Mouse (Mus musculus): ENCODE data around the gene Stoml1. TPM values are rescaled to one million over a fixed set of nuclear protein-coding genes. Genes with fewer than 3 reads are reported as not detected.
A peak's percentile ranks its signal among the peaks of the same experiment; 100 is the strongest.

The Stoml1 gene
- polyA plus RNA-seq, 1 experiment from 2014 or later, result 30.1 TPM

- no peak overlapping the region for H3K9ac ChIP-seq
- no peak for ATAC-seq (ENCODE audit: borderline replicate concordance, extremely low read depth, low FRiP score, low TSS enrichment)
- H3K36me3 ChIP-seq, result no peaks in the 10 kb centered on the region
- no peak overlapping the region for H3K4me3 ChIP-seq
- H3K27me3 ChIP-seq, result no peaks in the 10 kb centered on the region
- H3K4me1 ChIP-seq, result peaks cover 28% of the 10 kb centered on the region
- no peak overlapping the region for H3K4me2 ChIP-seq
- no peaks in the 10 kb centered on the region for H3K9me3 ChIP-seq
- no peak overlapping the region for H3K27ac ChIP-seq
- 58% methylated on average over 5 of the region's 5 CpGs for WGBS
Observed at GRCm38 (mm10) chr9:58276346-58276745, 23.4 kb downstream of the Stoml1 start.

- Histone ChIP-seq H3K27me3 (no peaks in the 10 kb centered on the region), H3K9ac (no peak overlapping the region), H3K9me3 (no peaks in the 10 kb centered on the region), H3K4me1 (peaks cover 29% of the 10 kb centered on the region), H3K27ac (no peak overlapping the region), H3K4me2 (no peak overlapping the region), H3K4me3 (no peak overlapping the region), H3K36me3 (no peaks in the 10 kb centered on the region)
- WGBS, result 96% methylated on average over 4 of the region's 4 CpGs
- ATAC-seq (ENCODE audit: borderline replicate concordance, extremely low read depth, low FRiP score, low TSS enrichment), result no peak
Observed at GRCm38 (mm10) chr9:58278313-58278712, 25.3 kb downstream of the Stoml1 start.

GRCm38 (mm10) chr9:58278821-58279723 is 26.1 kb downstream of the Stoml1 start:
- Histone ChIP-seq H3K27me3 (no peaks in the 10 kb centered on the region), H3K4me3 (no peak overlapping the region), H3K36me3 (no peaks in the 10 kb centered on the region), H3K9me3 (no peaks in the 10 kb centered on the region), H3K9ac (no peak overlapping the region), H3K4me1 (peaks cover 34% of the 10 kb centered on the region), H3K4me2 (no peak overlapping the region), H3K27ac (0 out of 2 replicates have a peak overlapping the region, but pooled peaks have one; percentile 8)
- ATAC-seq (ENCODE audit: borderline replicate concordance, extremely low read depth, low FRiP score, low TSS enrichment), result no peak
- 62% methylated on average over 4 of the region's 4 CpGs for WGBS

GRCm38 (mm10) chr9:58279780-58280179 is 26.8 kb downstream of the Stoml1 start:
- peaks cover 28% of the 10 kb centered on the region for H3K4me1 ChIP-seq
- no peak for ATAC-seq (ENCODE audit: borderline replicate concordance, extremely low read depth, low FRiP score, low TSS enrichment)
- H3K9ac ChIP-seq, result no peak overlapping the region
- WGBS, result 46% methylated on average over 5 of the region's 5 CpGs
- H3K27ac ChIP-seq, result 0 out of 2 replicates have a peak overlapping the region, but pooled peaks have one; percentile 8
- H3K4me3 ChIP-seq, result no peak overlapping the region
- H3K4me2 ChIP-seq, result no peak overlapping the region
- H3K36me3 ChIP-seq, result no peaks in the 10 kb centered on the region
- H3K9me3 ChIP-seq, result no peaks in the 10 kb centered on the region
- no peaks in the 10 kb centered on the region for H3K27me3 ChIP-seq

- no peak overlapping the region for H3K4me2 ChIP-seq
- ATAC-seq (ENCODE audit: borderline replicate concordance, extremely low read depth, low FRiP score, low TSS enrichment), result peak; percentile 55; the same call in 1 of the 2 replicates
- no peaks in the 10 kb centered on the region for H3K36me3 ChIP-seq
- no peaks in the 10 kb centered on the region for H3K9me3 ChIP-seq
- no peak overlapping the region for H3K27ac ChIP-seq
- H3K9ac ChIP-seq, result no peak overlapping the region
- no peak overlapping the region for H3K4me3 ChIP-seq
- H3K4me1 ChIP-seq, result peaks cover 21% of the 10 kb centered on the region
- WGBS, result 37% methylated on average over 9 of the region's 9 CpGs
- no peaks in the 10 kb centered on the region for H3K27me3 ChIP-seq
Observed at GRCm38 (mm10) chr9:58280259-58281109, 27.5 kb downstream of the Stoml1 start.

- Histone ChIP-seq H3K36me3 (no peaks in the 10 kb centered on the region), H3K9ac (no peak overlapping the region), H3K4me1 (peaks cover 16% of the 10 kb centered on the region), H3K27ac (no peak overlapping the region), H3K9me3 (no peaks in the 10 kb centered on the region), H3K4me3 (no peak overlapping the region), H3K4me2 (no peak overlapping the region), H3K27me3 (no peaks in the 10 kb centered on the region)
- 54% methylated on average over 3 of the region's 3 CpGs for WGBS
- no peak for ATAC-seq (ENCODE audit: borderline replicate concordance, extremely low read depth, low FRiP score, low TSS enrichment)
Observed at GRCm38 (mm10) chr9:58281597-58281996, 28.6 kb downstream of the Stoml1 start.

GRCm38 (mm10) chr9:58283431-58283830 is 30.5 kb downstream of the Stoml1 start:
- Histone ChIP-seq H3K9ac (no peak overlapping the region), H3K4me2 (no peak overlapping the region), H3K36me3 (no peaks in the 10 kb centered on the region), H3K4me3 (no peak overlapping the region), H3K27ac (0 out of 2 replicates have a peak overlapping the region, but pooled peaks have one; percentile 15), H3K9me3 (no peaks in the 10 kb centered on the region), H3K27me3 (no peaks in the 10 kb centered on the region; the same call in 1 of the 2 replicates), H3K4me1 (peaks cover 16% of the 10 kb centered on the region)
- 27% methylated on average over 7 of the region's 7 CpGs for WGBS
- 0 out of 2 replicates have a peak, but pooled peaks have one; percentile 44 for ATAC-seq (ENCODE audit: borderline replicate concordance, extremely low read depth, low FRiP score, low TSS enrichment)

- 46% methylated on average over 1 of the region's 1 CpGs for WGBS
- ATAC-seq (ENCODE audit: borderline replicate concordance, extremely low read depth, low FRiP score, low TSS enrichment), result no peak
- H3K27me3 ChIP-seq, result no peaks in the 10 kb centered on the region; the same call in 1 of the 2 replicates
- no peaks in the 10 kb centered on the region for H3K4me1 ChIP-seq
- no peak overlapping the region for H3K27ac ChIP-seq
- H3K9me3 ChIP-seq, result no peaks in the 10 kb centered on the region
- 0 out of 2 replicates have a peak, but pooled peaks cover 4% of the 10 kb centered on the region for H3K36me3 ChIP-seq
- H3K4me3 ChIP-seq, result no peak overlapping the region
- no peak overlapping the region for H3K9ac ChIP-seq
- H3K4me2 ChIP-seq, result no peak overlapping the region
Observed at GRCm38 (mm10) chr9:58289090-58289489, 36.1 kb downstream of the Stoml1 start.

- Histone ChIP-seq H3K27me3 (no peaks in the 10 kb centered on the region; the same call in 1 of the 2 replicates), H3K4me2 (no peak overlapping the region), H3K4me3 (no peak overlapping the region), H3K9ac (no peak overlapping the region), H3K27ac (no peak overlapping the region), H3K4me1 (no peaks in the 10 kb centered on the region), H3K36me3 (0 out of 2 replicates have a peak, but pooled peaks cover 4% of the 10 kb centered on the region), H3K9me3 (no peaks in the 10 kb centered on the region)
- 65% methylated on average over 2 of the region's 2 CpGs for WGBS
- no peak for ATAC-seq (ENCODE audit: borderline replicate concordance, extremely low read depth, low FRiP score, low TSS enrichment)
Observed at GRCm38 (mm10) chr9:58289901-58290300, 36.9 kb downstream of the Stoml1 start.

GRCm38 (mm10) chr9:58294527-58294926 is 41.6 kb downstream of the Stoml1 start:
- no peak overlapping the region for H3K4me3 ChIP-seq
- no peaks in the 10 kb centered on the region for H3K9me3 ChIP-seq
- ATAC-seq (ENCODE audit: borderline replicate concordance, extremely low read depth, low FRiP score, low TSS enrichment), result no peak
- H3K27me3 ChIP-seq, result no peaks in the 10 kb centered on the region
- no peak overlapping the region for H3K4me2 ChIP-seq
- H3K9ac ChIP-seq, result no peak overlapping the region
- no peak overlapping the region for H3K27ac ChIP-seq
- H3K36me3 ChIP-seq, result 0 out of 2 replicates have a peak, but pooled peaks cover 4% of the 10 kb centered on the region
- 55% methylated on average over 7 of the region's 7 CpGs for WGBS
- H3K4me1 ChIP-seq, result peaks cover 31% of the 10 kb centered on the region

GRCm38 (mm10) chr9:58295345-58295744 is 42.4 kb downstream of the Stoml1 start:
- 82% methylated on average over 3 of the region's 3 CpGs for WGBS
- peaks cover 36% of the 10 kb centered on the region for H3K4me1 ChIP-seq
- H3K36me3 ChIP-seq, result 0 out of 2 replicates have a peak, but pooled peaks cover 2% of the 10 kb centered on the region
- no peaks in the 10 kb centered on the region for H3K9me3 ChIP-seq
- H3K27ac ChIP-seq, result peak overlapping the region; percentile 80
- no peaks in the 10 kb centered on the region for H3K27me3 ChIP-seq
- no peak overlapping the region for H3K4me3 ChIP-seq
- no peak overlapping the region for H3K4me2 ChIP-seq
- ATAC-seq (ENCODE audit: borderline replicate concordance, extremely low read depth, low FRiP score, low TSS enrichment), result no peak
- no peak overlapping the region for H3K9ac ChIP-seq

Measured in lung, embryonic 15.5 days (tissue).